Mouse (Mus musculus) forebrain, postnatal 0 days (tissue): ENCODE results near the gene Fars2. TPM values are rescaled to one million over a fixed set of nuclear protein-coding genes. Genes with fewer than 3 reads are reported as not detected.

Experiments
- ATAC-seq: fragments of 200-750 bp; cut with Nextera tagmentation; 2 replicates; pipeline ENCODE4 v1.8.0; 2017; ENCODE audit warnings: mild to moderate bottlenecking, moderate library complexity
- DNase-seq: peaks from one replicate; pipeline ENCODE4 v3.0.0-alpha.2; 2015
- H3K27ac ChIP-seq: fragments of 300-500 bp; sonication (generic); 2 replicates; pipeline ENCODE4 v1.5.1; 2014; ENCODE audit warnings: low read depth, mild to moderate bottlenecking, antibody characterized with exemption, low read length, moderate library complexity, mixed read lengths
- H3K27me3 ChIP-seq: fragments of 300-500 bp; sonication (generic); 2 replicates; pipeline ENCODE4 v1.6.1; 2014; ENCODE audit warnings: mild to moderate bottlenecking, low read length, mixed read lengths; ENCODE audit not compliant: insufficient read depth
- H3K36me3 ChIP-seq: fragments of 300-500 bp; sonication (generic); 2 replicates; pipeline ENCODE4 v1.6.1; 2014; ENCODE audit warnings: mild to moderate bottlenecking, moderate library complexity; ENCODE audit not compliant: insufficient read depth
- H3K4me1 ChIP-seq: fragments of 300-500 bp; sonication (generic); 2 replicates; pipeline ENCODE4 v1.6.1; 2014; ENCODE audit warnings: antibody characterized with exemption; ENCODE audit not compliant: insufficient read depth
- H3K4me2 ChIP-seq: fragments of 300-500 bp; sonication (generic); 2 replicates; pipeline ENCODE4 v1.6.1; 2014; ENCODE audit warnings: low read depth, mild to moderate bottlenecking, moderate library complexity
- H3K4me3 ChIP-seq: fragments of 300-500 bp; sonication (generic); 2 replicates; pipeline ENCODE4 v1.5.1; 2014; ENCODE audit warnings: low read depth, low read length, mixed read lengths
- H3K9ac ChIP-seq: fragments of 300-500 bp; sonication (generic); 2 replicates; pipeline ENCODE4 v1.6.1; 2014; ENCODE audit warnings: mild to moderate bottlenecking
- H3K9me3 ChIP-seq: fragments of 300-500 bp; sonication (generic); 2 replicates; pipeline ENCODE4 v1.6.1; 2016; ENCODE audit warnings: low read length
- CTCF ChIP-seq: sonication (generic); IDR thresholded peaks from 2 replicates; pipeline ENCODE4 v1.5.1; 2016; ENCODE audit warnings: antibody characterized with exemption, control low read depth, low read depth
- WGBS: fragments of 180-500 bp; shearing (Covaris S2); extraction: QIAGEN DNeasy Blood & Tissue Kit; methylation state at CpG from one replicate; pipeline ENCODE4 v1.1.7; 2014; 5-methylcytosine and 5-hydroxymethylcytosine counted together
- polyA plus RNA-seq: library from polyadenylated mRNA; unstranded; fragments of >200 nt; fragmentation: Nextera tagmentation; extraction: Ambion mirVana; gene quantifications from 2 replicates; pipeline ENCODE4 v1.2.1, GENCODE M21; 2015
- total RNA-seq: library from RNA; depleted of rRNA; stranded (reverse); fragments of >200 nt; gene quantifications from 2 replicates; pipeline ENCODE4 v1.2.3, GENCODE M21; 2014

Fars2 gene
- total and polyA plus RNA-seq, 2 experiments from 2014 or later = 29.9 to 35.5 TPM

DNA sequence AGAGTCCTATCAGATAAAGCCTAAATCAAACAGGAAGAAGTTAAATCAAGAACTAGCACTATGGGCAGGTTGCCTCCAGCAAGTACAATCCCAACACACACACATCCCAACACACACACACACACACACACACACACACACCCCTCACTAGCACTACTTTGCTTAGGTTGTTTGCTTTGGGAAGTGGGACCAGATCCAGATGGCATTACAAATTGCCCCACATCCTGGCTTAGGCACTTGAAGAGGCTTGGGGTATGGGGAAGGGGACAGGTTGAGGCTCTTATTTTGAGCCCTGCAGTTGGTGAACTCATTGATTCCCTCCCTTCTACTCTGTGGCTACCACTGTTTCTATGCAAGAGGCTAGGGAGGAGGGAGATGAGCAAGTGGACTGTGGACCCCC is 605.1 kb downstream of the Fars2 start:
- peaks cover 19% of the 10 kb centered on the region for H3K27me3 ChIP-seq
- H3K9ac ChIP-seq = no peak overlapping the region
- H3K9me3 ChIP-seq = no peaks in the 10 kb centered on the region
- ATAC-seq (no peak), DNase-seq (no peak)
- H3K4me1 ChIP-seq = peaks cover 4% of the 10 kb centered on the region; the same call in 1 of the 2 replicates
- TF ChIP-seq CTCF = no peak
- H3K27ac ChIP-seq = no peak overlapping the region
- H3K4me3 ChIP-seq = no peak overlapping the region
- H3K36me3 ChIP-seq = no peaks in the 10 kb centered on the region
- no peak overlapping the region for H3K4me2 ChIP-seq

DNA sequence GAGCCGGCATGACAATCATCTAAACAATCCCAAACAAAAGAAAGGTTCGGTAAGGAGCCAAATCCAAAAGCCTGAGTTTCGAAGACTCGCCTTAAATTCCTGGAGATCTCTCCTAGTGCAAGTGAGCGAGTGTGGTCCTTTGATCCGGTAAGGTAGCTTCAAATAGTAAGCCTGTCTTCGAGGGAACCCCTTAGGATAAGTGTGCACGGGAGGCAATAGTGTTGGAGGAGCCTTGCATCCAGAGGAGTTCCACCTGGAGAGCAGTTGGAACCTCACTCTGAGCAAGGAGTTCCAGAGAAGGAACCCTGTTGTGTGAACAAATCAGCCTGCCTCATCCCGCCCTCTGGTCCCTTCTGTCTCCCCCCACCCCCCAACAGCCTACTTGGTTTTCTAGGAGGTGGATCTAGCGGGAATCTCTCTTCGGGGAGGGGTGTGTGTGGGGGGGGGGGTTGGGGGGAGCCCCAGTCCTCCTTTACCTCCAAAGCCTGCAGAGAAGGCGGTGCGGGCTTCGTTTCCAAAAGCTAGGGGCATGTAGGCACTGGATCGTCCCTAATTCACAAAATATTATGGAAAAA is 606.6 kb downstream of the Fars2 start:
- ATAC-seq = no peak
- H3K9ac ChIP-seq = peak overlapping the region; percentile 43; the same call in 1 of the 2 replicates

DNA sequence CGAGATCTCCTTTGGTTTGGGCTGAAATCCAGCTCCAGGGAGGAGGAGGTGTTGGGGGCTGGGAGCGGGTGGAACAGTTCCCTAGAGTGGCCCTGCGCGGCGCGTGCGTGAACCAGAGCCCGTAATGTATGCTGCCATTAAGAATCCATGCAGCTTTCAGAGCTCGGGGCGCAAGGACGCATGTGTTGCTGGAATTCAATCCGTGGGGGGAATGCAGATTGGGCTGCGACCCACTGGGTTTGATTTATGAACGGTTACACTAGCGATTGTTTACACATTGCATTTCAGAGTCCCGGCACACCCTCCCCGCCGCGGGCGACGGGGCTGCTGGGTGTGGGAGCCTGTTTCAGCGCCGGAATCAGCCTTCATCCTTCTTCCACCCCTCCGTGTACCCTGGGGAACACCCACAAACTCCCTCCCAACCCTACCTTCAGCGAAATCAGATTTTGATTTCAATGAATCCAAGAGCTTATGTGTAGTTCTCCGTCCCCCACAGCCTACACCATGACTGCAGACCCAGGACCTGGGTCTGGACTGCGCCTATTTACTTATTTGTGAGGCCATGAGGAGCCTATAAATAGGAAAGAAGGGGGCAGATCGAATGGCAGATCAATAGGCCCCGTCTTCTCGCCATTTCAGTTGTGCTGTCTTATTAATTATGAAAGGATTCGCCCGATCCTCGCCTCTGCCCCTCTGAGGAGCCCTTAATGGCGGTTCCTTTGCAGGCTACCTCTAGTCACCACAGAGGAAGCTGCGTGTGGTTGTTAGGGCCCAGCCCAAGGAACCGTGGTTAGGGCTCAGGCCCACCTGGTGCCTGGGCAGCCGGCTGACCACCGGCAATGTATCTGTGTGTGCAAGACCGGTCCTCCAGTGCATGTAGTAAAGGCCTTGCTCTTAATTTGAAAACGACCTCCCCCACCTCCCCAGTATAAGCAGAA is 607.6 kb downstream of the Fars2 start:
- Histone ChIP-seq H3K27ac (peak overlapping the region; percentile 64), H3K9ac (peak overlapping the region; percentile 43), H3K4me2 (peak overlapping the region; percentile 47), H3K36me3 (no peaks in the 10 kb centered on the region), H3K9me3 (no peaks in the 10 kb centered on the region), H3K27me3 (peaks cover 35% of the 10 kb centered on the region), H3K4me1 (peaks cover 4% of the 10 kb centered on the region; the same call in 1 of the 2 replicates), H3K4me3 (peak overlapping the region; percentile 27)
- peak; percentile 86 for DNase-seq
- peak; percentile 73 for ATAC-seq
- 3% methylated on average over 40 of the region's 40 CpGs for WGBS
- no peak for TF ChIP-seq CTCF

More for the DNA sequence above, 606.6 kb downstream of the Fars2 start:
- peak; percentile 56 for DNase-seq
- H3K27me3 ChIP-seq = peaks cover 30% of the 10 kb centered on the region
- TF ChIP-seq CTCF = no peak
- 4% methylated on average over 15 of the region's 15 CpGs for WGBS
- H3K4me2 ChIP-seq = peak overlapping the region; percentile 47
- 0 out of 2 replicates have a peak overlapping the region, but pooled peaks have one; percentile 45 for H3K27ac ChIP-seq
- peak overlapping the region; percentile 18; the same call in 1 of the 2 replicates for H3K4me3 ChIP-seq
- H3K4me1 ChIP-seq = peaks cover 4% of the 10 kb centered on the region; the same call in 1 of the 2 replicates
- H3K36me3 ChIP-seq = no peaks in the 10 kb centered on the region
- no peaks in the 10 kb centered on the region for H3K9me3 ChIP-seq

DNA sequence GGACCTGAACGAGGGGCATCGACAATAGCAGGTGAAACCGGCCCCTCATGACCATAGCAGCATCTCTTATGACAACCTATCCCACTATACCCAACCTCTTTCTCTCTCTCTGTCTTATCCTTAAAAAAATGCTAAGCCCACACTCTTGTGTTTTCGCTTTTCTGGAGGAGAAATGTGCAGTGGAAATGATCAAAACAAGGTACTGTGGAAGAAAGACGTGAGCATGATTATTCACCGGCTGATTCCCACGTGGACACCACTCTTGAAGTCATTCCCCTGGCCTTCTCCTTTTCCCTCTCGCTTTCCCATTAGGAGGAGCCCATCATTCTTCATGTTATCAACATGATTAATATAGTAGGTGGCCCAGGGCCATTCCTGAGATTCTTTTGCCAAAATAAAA is 608.7 kb downstream of the Fars2 start:
- H3K9me3 ChIP-seq = no peaks in the 10 kb centered on the region
- no peaks in the 10 kb centered on the region for H3K36me3 ChIP-seq
- ATAC-seq = no peak
- H3K4me2 ChIP-seq = peak overlapping the region; percentile 60; the same call in 1 of the 2 replicates
- WGBS = 11% methylated on average over 8 of the region's 8 CpGs
- DNase-seq = peak; percentile 58
- peak overlapping the region; percentile 56 for H3K9ac ChIP-seq
- peaks cover 4% of the 10 kb centered on the region; the same call in 1 of the 2 replicates for H3K4me1 ChIP-seq
- no peak for TF ChIP-seq CTCF
- peak overlapping the region; percentile 92 for H3K27ac ChIP-seq
- H3K27me3 ChIP-seq = peaks cover 42% of the 10 kb centered on the region
- H3K4me3 ChIP-seq = peak overlapping the region; percentile 39; the same call in 1 of the 2 replicates

DNA sequence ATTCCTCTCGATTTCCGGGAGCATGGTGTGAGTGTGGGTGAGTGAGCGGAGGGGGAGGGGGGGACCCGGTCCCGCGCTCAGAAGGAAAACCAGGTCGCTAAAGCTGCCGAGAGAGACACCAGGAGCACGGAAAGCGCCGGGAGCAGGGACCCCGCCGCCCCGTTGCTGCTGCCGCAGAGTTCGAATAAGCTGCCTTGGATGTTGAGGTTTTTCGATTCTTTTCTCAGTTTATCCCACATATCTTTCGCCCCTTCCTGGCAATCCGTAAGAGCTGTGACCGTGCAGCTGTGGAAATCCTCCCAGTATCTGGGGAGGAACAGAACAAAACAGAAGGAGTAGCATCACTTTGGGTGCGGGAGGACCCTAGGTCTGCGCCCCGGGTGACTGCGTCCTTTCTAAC is 609.3 kb downstream of the Fars2 start:
- H3K4me1 ChIP-seq = peaks cover 4% of the 10 kb centered on the region; the same call in 1 of the 2 replicates
- peak overlapping the region; percentile 60 for H3K4me2 ChIP-seq
- H3K36me3 ChIP-seq = no peaks in the 10 kb centered on the region
- under 1% methylated on average over 24 of the region's 24 CpGs for WGBS
- H3K9me3 ChIP-seq = no peaks in the 10 kb centered on the region
- peaks cover 45% of the 10 kb centered on the region for H3K27me3 ChIP-seq
- H3K4me3 ChIP-seq = peak overlapping the region; percentile 39
- TF ChIP-seq CTCF = no peak
- peak overlapping the region; percentile 92 for H3K27ac ChIP-seq
- ATAC-seq (peak; percentile 10), DNase-seq (peak; percentile 67)
- peak overlapping the region; percentile 56 for H3K9ac ChIP-seq

- Histone ChIP-seq H3K9ac (peak overlapping the region; percentile 56), H3K4me3 (peak overlapping the region; percentile 39), H3K9me3 (no peaks in the 10 kb centered on the region), H3K27ac (peak overlapping the region; percentile 92), H3K27me3 (peaks cover 45% of the 10 kb centered on the region), H3K4me2 (peak overlapping the region; percentile 60), H3K36me3 (no peaks in the 10 kb centered on the region), H3K4me1 (peaks cover 4% of the 10 kb centered on the region; the same call in 1 of the 2 replicates)
- ATAC-seq = peak; percentile 72
- TF ChIP-seq CTCF = no peak
- WGBS = 1% methylated on average over 34 of the region's 34 CpGs
- peak; percentile 86 for DNase-seq
Measured at GRCm38 (mm10) chr13:36726951-36727778, 610.0 kb downstream of the Fars2 start.
